In genomic region chr17:34170877-34171498, GRCm38 (mm10) we compare ENCODE assay signal across 8 mouse cellular contexts. TPM values are rescaled to one million over a fixed set of nuclear protein-coding genes. Genes with fewer than 3 reads are reported as not detected.
DNase-seq lines count a peak whose midpoint lies in the region; ATAC-seq and TF ChIP-seq lines count a peak whose summit lies in the region.

No protein-coding gene starts in this region.

- WGBS in forebrain, embryonic 11.5 days, result 46% methylated on average over 13 of the region's 13 CpGs
- 43% methylated on average over 13 of the region's 13 CpGs for WGBS in forebrain, embryonic 12.5 days
- WGBS in heart, postnatal 0 days, result 37% methylated on average over 13 of the region's 13 CpGs

- H3K4me3 ChIP-seq in forebrain, embryonic 11.5 days (ENCODE audit: low read depth, low read length), result no peak overlapping the region
- no peak overlapping the region for H3K4me3 ChIP-seq in forebrain, embryonic 12.5 days (replicated peaks)
- no peak overlapping the region for H3K4me3 ChIP-seq in heart, postnatal 0 days (ENCODE audit: low read depth, low read length)

- DNase-seq in forebrain, embryonic 11.5 days (ENCODE audit: low spot score), result peak; percentile 79
- DNase-seq in adrenal gland, adult 18-20 months (ENCODE audit: low spot score in 2 of 2), result peak; percentile 82 to 87
- DNase-seq in embryo, embryonic 10 days (ENCODE audit: low spot score), result peak; percentile 85
- peak; percentile 37 for DNase-seq in heart, postnatal 0 days (ENCODE audit: low spot score)
- peak; percentile 74 to 76 for DNase-seq in layer of hippocampus, postnatal 36 days
- DNase-seq in lung, postnatal 25 days (ENCODE audit: low spot score), result peak; percentile 86
- peak; percentile 72 for DNase-seq in spleen, adult 12 weeks (ENCODE audit: low spot score)

- no peaks in the 10 kb centered on the region for H3K4me1 ChIP-seq in forebrain, embryonic 11.5 days (replicated peaks; ENCODE audit: control insufficient read depth, insufficient read depth, low read length)
- no peaks in the 10 kb centered on the region for H3K4me1 ChIP-seq in forebrain, embryonic 12.5 days
- no peaks in the 10 kb centered on the region for H3K4me1 ChIP-seq in heart, postnatal 0 days (ENCODE audit: control insufficient read depth, insufficient read depth)

- ATAC-seq in forebrain, embryonic 11.5 days (replicated peaks; ENCODE audit: low FRiP score), result no peak
- no peak for ATAC-seq in forebrain, embryonic 12.5 days (ENCODE audit: low FRiP score)
- ATAC-seq in heart, postnatal 0 days (ENCODE audit: insufficient read depth, low read depth), result peak; percentile 53; the same call in 1 of the 2 replicates

- H3K9me3 ChIP-seq in forebrain, embryonic 11.5 days (ENCODE audit: control insufficient read depth, low read length), result no peaks in the 10 kb centered on the region; the same call in 1 of the 2 replicates
- 0 out of 2 replicates have a peak, but pooled peaks cover 6% of the 10 kb centered on the region for H3K9me3 ChIP-seq in forebrain, embryonic 12.5 days
- H3K9me3 ChIP-seq in heart, postnatal 0 days (replicated peaks; ENCODE audit: control insufficient read depth, low read length), result no peaks in the 10 kb centered on the region

- no peak overlapping the region; the same call in 1 of the 2 replicates for H3K9ac ChIP-seq in forebrain, embryonic 11.5 days (ENCODE audit: low read length)
- H3K9ac ChIP-seq in forebrain, embryonic 12.5 days, result no peak overlapping the region
- H3K9ac ChIP-seq in heart, postnatal 0 days (replicated peaks; ENCODE audit: low read depth, low read length), result no peak overlapping the region

- peak; percentile 97 for TF ChIP-seq CTCF in heart, postnatal 0 days (IDR thresholded peaks at IDR 0.05; ENCODE audit: low read depth)

- no peaks in the 10 kb centered on the region for H3K36me3 ChIP-seq in forebrain, embryonic 11.5 days (ENCODE audit: control insufficient read depth, insufficient read depth, low read length)
- H3K36me3 ChIP-seq in forebrain, embryonic 12.5 days (replicated peaks), result no peaks in the 10 kb centered on the region
- no peaks in the 10 kb centered on the region for H3K36me3 ChIP-seq in heart, postnatal 0 days (replicated peaks; ENCODE audit: control insufficient read depth, insufficient read depth, low read length)

- no peak overlapping the region for H3K27ac ChIP-seq in forebrain, embryonic 11.5 days (ENCODE audit: low read depth, low read length)
- H3K27ac ChIP-seq in forebrain, embryonic 12.5 days, result no peak overlapping the region
- H3K27ac ChIP-seq in heart, postnatal 0 days (ENCODE audit: low read depth), result no peak overlapping the region

- TF ChIP-seq EP300 in heart, postnatal 0 days (IDR thresholded peaks at IDR 0.05; ENCODE audit: low read depth), result no peak

- H3K27me3 ChIP-seq in forebrain, embryonic 11.5 days (ENCODE audit: control insufficient read depth, insufficient read depth, low read length), result no peaks in the 10 kb centered on the region
- H3K27me3 ChIP-seq in forebrain, embryonic 12.5 days, result peaks cover 15% of the 10 kb centered on the region; the same call in 1 of the 2 replicates
- 0 out of 2 replicates have a peak, but pooled peaks cover 3% of the 10 kb centered on the region for H3K27me3 ChIP-seq in heart, postnatal 0 days (ENCODE audit: control insufficient read depth, insufficient read depth, low read length)

- H3K4me2 ChIP-seq in forebrain, embryonic 11.5 days (ENCODE audit: low read depth, low read length, severe bottlenecking), result no peak overlapping the region
- no peak overlapping the region for H3K4me2 ChIP-seq in forebrain, embryonic 12.5 days
- peak overlapping the region; percentile 28; the same call in 1 of the 2 replicates for H3K4me2 ChIP-seq in heart, postnatal 0 days (ENCODE audit: low read depth, low read length)

RNA-seq across cellular contexts. Expression of gene Tap1, which starts 16.4 kb away (rescaled TPM):
- 1.6 and 1.7 TPM in 2 replicates for polyA plus RNA-seq in forebrain, embryonic 11.5 days (2014; fragmentation: Nextera tagmentation; extraction: Ambion mirVana)
- 1.3 and 2.2 TPM in 2 replicates for polyA plus RNA-seq in forebrain, embryonic 12.5 days (2016; fragmentation: Nextera tagmentation; extraction: Ambion mirVana)
- 10 to 100 TPM; 13.8 to 24.9 TPM for total RNA-seq in adrenal gland, adult 18-20 months (2021)
- total RNA-seq in heart, postnatal 0 days (2014; rRNA removed; ENCODE audit: low replicate concordance), result 8.8 and 10.7 TPM in 2 replicates
- polyA plus RNA-seq in heart, postnatal 0 days (2015; fragmentation: Nextera tagmentation; extraction: Ambion mirVana), result 2.7 and 3.7 TPM in 2 replicates
- total RNA-seq in layer of hippocampus, postnatal 36 days (2021), result 1 to 10 TPM; 3.4 to 3.5 TPM

RNA-seq across cellular contexts. Expression of gene Psmb9, which starts 16.6 kb away (rescaled TPM):
- polyA plus RNA-seq in forebrain, embryonic 11.5 days (2014; fragmentation: Nextera tagmentation; extraction: Ambion mirVana), result 0.99 and 1.6 TPM in 2 replicates
- 0.78 and 1.1 TPM in 2 replicates for polyA plus RNA-seq in forebrain, embryonic 12.5 days (2016; fragmentation: Nextera tagmentation; extraction: Ambion mirVana)
- total RNA-seq in adrenal gland, adult 18-20 months (2021), result 10 to 100 TPM; 15.2 to 31.6 TPM
- 2.9 and 6.3 TPM in 2 replicates for total RNA-seq in heart, postnatal 0 days (2014; rRNA removed; ENCODE audit: low replicate concordance)
- polyA plus RNA-seq in heart, postnatal 0 days (2015; fragmentation: Nextera tagmentation; extraction: Ambion mirVana), result 2.5 and 3.6 TPM in 2 replicates
- 1 to 10 TPM; 1.2 to 1.7 TPM for total RNA-seq in layer of hippocampus, postnatal 36 days (2021)

RNA-seq across cellular contexts. Expression of gene H2-DMb1, which starts 18.1 kb away (rescaled TPM):
- polyA plus RNA-seq in forebrain, embryonic 11.5 days (2014; fragmentation: Nextera tagmentation; extraction: Ambion mirVana), result 0.15 and 0.87 TPM in 2 replicates
- polyA plus RNA-seq in forebrain, embryonic 12.5 days (2016; fragmentation: Nextera tagmentation; extraction: Ambion mirVana), result 0.38 and 0.69 TPM in 2 replicates
- 10 to 100 TPM in 1 of 2 experiments, 1 to 10 TPM in 1; 8.5 to 13.3 TPM for total RNA-seq in adrenal gland, adult 18-20 months (2021)
- total RNA-seq in heart, postnatal 0 days (2014; rRNA removed; ENCODE audit: low replicate concordance), result 0.19 TPM in 1 of 2 replicates, not detected in the other
- polyA plus RNA-seq in heart, postnatal 0 days (2015; fragmentation: Nextera tagmentation; extraction: Ambion mirVana), result 0.65 and 0.90 TPM in 2 replicates
- total RNA-seq in layer of hippocampus, postnatal 36 days (2021), result 1 to 10 TPM in 1 of 2 experiments, under 1 TPM in 1; 0.95 to 1.7 TPM

RNA-seq across cellular contexts. Expression of gene Psmb8, which starts 26.5 kb away (rescaled TPM):
- 1.5 and 1.6 TPM in 2 replicates for polyA plus RNA-seq in forebrain, embryonic 11.5 days (2014; fragmentation: Nextera tagmentation; extraction: Ambion mirVana)
- 0.53 and 1.7 TPM in 2 replicates for polyA plus RNA-seq in forebrain, embryonic 12.5 days (2016; fragmentation: Nextera tagmentation; extraction: Ambion mirVana)
- 10 to 100 TPM; 36.2 to 74.2 TPM for total RNA-seq in adrenal gland, adult 18-20 months (2021)
- total RNA-seq in heart, postnatal 0 days (2014; rRNA removed; ENCODE audit: low replicate concordance), result 9.7 and 11.0 TPM in 2 replicates
- 9.4 and 9.9 TPM in 2 replicates for polyA plus RNA-seq in heart, postnatal 0 days (2015; fragmentation: Nextera tagmentation; extraction: Ambion mirVana)
- total RNA-seq in layer of hippocampus, postnatal 36 days (2021), result 1 to 10 TPM; 2.7 to 3.2 TPM

RNA-seq across cellular contexts. Expression of gene H2-DMb2, which starts 27.9 kb away (rescaled TPM):
- polyA plus RNA-seq in forebrain, embryonic 11.5 days (2014; fragmentation: Nextera tagmentation; extraction: Ambion mirVana), result 0.15 TPM in 1 of 2 replicates, not detected in the other
- polyA plus RNA-seq in forebrain, embryonic 12.5 days (2016; fragmentation: Nextera tagmentation; extraction: Ambion mirVana), result not detected in 2 replicates
- total RNA-seq in adrenal gland, adult 18-20 months (2021), result 1 to 10 TPM; 2.0 to 3.8 TPM
- 1.5 TPM in 1 of 2 replicates, not detected in the other for total RNA-seq in heart, postnatal 0 days (2014; rRNA removed; ENCODE audit: low replicate concordance)
- 0.33 and 0.38 TPM in 2 replicates for polyA plus RNA-seq in heart, postnatal 0 days (2015; fragmentation: Nextera tagmentation; extraction: Ambion mirVana)
- under 1 TPM; 0.67 to 0.96 TPM for total RNA-seq in layer of hippocampus, postnatal 36 days (2021)
